Mouse (Mus musculus): ENCODE data around the gene P2ry13. TPM values are rescaled to one million over a fixed set of nuclear protein-coding genes. Genes with fewer than 3 reads are reported as not detected.

Gene P2ry13
- polyA plus RNA-seq, 1 experiment from 2014 or later: 1.6 TPM

GRCm38 (mm10) chr3:59167417-59168054 lies 43.1 kb downstream of the P2ry13 start:
- H3K4me3 ChIP-seq (ENCODE audit: low read depth, low read length): no peak overlapping the region
- 45% methylated on average over 2 of the region's 2 CpGs for WGBS
- H3K9ac ChIP-seq (ENCODE audit: low read length): no peak overlapping the region
- peak overlapping the region; percentile 65 for H3K27ac ChIP-seq (replicated peaks)
- ATAC-seq (ENCODE audit: low FRiP score, low TSS enrichment): peak; percentile 45; the same call in 1 of the 2 replicates
- no peak overlapping the region for H3K4me2 ChIP-seq (replicated peaks; ENCODE audit: low read depth)
- H3K36me3 ChIP-seq (ENCODE audit: control insufficient read depth, insufficient read depth, low read length): no peaks in the 10 kb centered on the region
- H3K4me1 ChIP-seq (replicated peaks; ENCODE audit: control insufficient read depth, insufficient read depth): no peaks in the 10 kb centered on the region; the same call in 1 of the 2 replicates
- no peak for TF ChIP-seq CTCF (IDR thresholded peaks at IDR 0.05; ENCODE audit: low read depth)
- TF ChIP-seq EP300 (optimal IDR thresholded peaks at IDR 0.05): no peak
- no peaks in the 10 kb centered on the region for H3K9me3 ChIP-seq (ENCODE audit: control insufficient read depth, low read length)
- no peaks in the 10 kb centered on the region for H3K27me3 ChIP-seq (ENCODE audit: control insufficient read depth, insufficient read depth, low read length)
- no peak for DNase-seq (ENCODE audit: low spot score)

- H3K4me1 ChIP-seq (replicated peaks; ENCODE audit: control insufficient read depth, insufficient read depth): no peaks in the 10 kb centered on the region
- H3K4me2 ChIP-seq (replicated peaks; ENCODE audit: low read depth): no peak overlapping the region
- TF ChIP-seq CTCF (IDR thresholded peaks at IDR 0.05; ENCODE audit: low read depth) (no peak), EP300 (optimal IDR thresholded peaks at IDR 0.05) (no peak)
- H3K9ac ChIP-seq (ENCODE audit: low read length): no peak overlapping the region
- DNase-seq (ENCODE audit: low spot score) (no peak), ATAC-seq (ENCODE audit: low FRiP score, low TSS enrichment) (no peak)
- no peaks in the 10 kb centered on the region for H3K27me3 ChIP-seq (ENCODE audit: control insufficient read depth, insufficient read depth, low read length)
- H3K36me3 ChIP-seq (ENCODE audit: control insufficient read depth, insufficient read depth, low read length): no peaks in the 10 kb centered on the region
- no peak overlapping the region for H3K4me3 ChIP-seq (ENCODE audit: low read depth, low read length)
- H3K27ac ChIP-seq (replicated peaks): no peak overlapping the region
- no peaks in the 10 kb centered on the region for H3K9me3 ChIP-seq (ENCODE audit: control insufficient read depth, low read length)
- 67% methylated on average over 1 of the region's 1 CpGs for WGBS
Observed at GRCm38 (mm10) chr3:59160465-59160864, 50.2 kb downstream of the P2ry13 start.

Other genes with a start within 250 kb of the P2ry13 start
- gene Med12l, start 205.1 kb downstream of the P2ry13 start, polyA plus RNA-seq (2015; fragmentation: Nextera tagmentation; extraction: Ambion mirVana): 0.25 and 0.39 TPM in 2 replicates
- gene Gpr171, start 109.1 kb downstream of the P2ry13 start, polyA plus RNA-seq (2015; fragmentation: Nextera tagmentation; extraction: Ambion mirVana): 0.19 and 0.33 TPM in 2 replicates
- 9.8 and 13.4 TPM in 2 replicates for gene P2ry14, start 57.3 kb downstream of the P2ry13 start, polyA plus RNA-seq (2015; fragmentation: Nextera tagmentation; extraction: Ambion mirVana)
- gene Gpr87, start 15.8 kb downstream of the P2ry13 start, polyA plus RNA-seq (2015; fragmentation: Nextera tagmentation; extraction: Ambion mirVana): 46.9 and 49.3 TPM in 2 replicates
- 2.9 and 3.0 TPM in 2 replicates for gene P2ry12, start 52.0 kb upstream of the P2ry13 start, polyA plus RNA-seq (2015; fragmentation: Nextera tagmentation; extraction: Ambion mirVana)
- 3.2 and 4.5 TPM in 2 replicates for gene Igsf10, start 133.5 kb upstream of the P2ry13 start, polyA plus RNA-seq (2015; fragmentation: Nextera tagmentation; extraction: Ambion mirVana)

All from stomach, postnatal 0 days (tissue).